Mouse (Mus musculus): ENCODE results near the gene Wscd1.

GRCm38 (mm10) chr11:71729287-71729686 is 20.4 kb upstream of the Wscd1 start:
- TF ChIP-seq ZNF384 (IDR thresholded peaks at IDR 0.05; ENCODE audit: low read depth, low read length): no peak
- no peak for TF ChIP-seq HCFC1 (IDR thresholded peaks at IDR 0.05; ENCODE audit: borderline replicate concordance, insufficient read depth, low read length)
- TF ChIP-seq MAFK (IDR thresholded peaks at IDR 0.05; ENCODE audit: insufficient read depth, low read depth, low read length): no peak
